Mouse (Mus musculus) left cerebral cortex, adult 9 months (tissue): ENCODE measurements around the gene Cacna2d3.
A peak's percentile ranks its signal among the peaks of the same experiment; 100 is the strongest.

ENCODE experiments used
- DNase-seq, 2 experiments: peaks; one replicate each; pipeline ENCODE4 v3.0.0; 2022; ENCODE audit warnings: low spot score in 2 of 2

Cacna2d3 gene

GRCm38 (mm10) chr14:29163998-29164652 lies 557.5 kb downstream of the Cacna2d3 start:
- DNase-seq: no peak

- no peak for DNase-seq
These were observed 561.9 kb downstream of the Cacna2d3 start for GRCm38 (mm10) chr14:29159803-29160202.

GRCm38 (mm10) chr14:29157096-29157495 lies 564.6 kb downstream of the Cacna2d3 start:
- no peak for DNase-seq

- DNase-seq: no peak
These were observed 577.5 kb downstream of the Cacna2d3 start for GRCm38 (mm10) chr14:29144184-29144583.

GRCm38 (mm10) chr14:29137614-29138013 lies 584.0 kb downstream of the Cacna2d3 start:
- no peak for DNase-seq

- DNase-seq: no peak
These were observed 584.6 kb downstream of the Cacna2d3 start for GRCm38 (mm10) chr14:29137006-29137579.

- DNase-seq: no peak
These were observed 586.8 kb downstream of the Cacna2d3 start for GRCm38 (mm10) chr14:29134901-29135300.

GRCm38 (mm10) chr14:29130511-29130910 lies 591.2 kb downstream of the Cacna2d3 start:
- DNase-seq: no peak

GRCm38 (mm10) chr14:29123886-29124285 lies 597.8 kb downstream of the Cacna2d3 start:
- DNase-seq: no peak

- DNase-seq: no peak
These were observed 598.9 kb downstream of the Cacna2d3 start for GRCm38 (mm10) chr14:29122749-29123148.

- no peak for DNase-seq
These were observed 607.7 kb downstream of the Cacna2d3 start for GRCm38 (mm10) chr14:29113852-29114450.

GRCm38 (mm10) chr14:29111666-29112065 lies 610.0 kb downstream of the Cacna2d3 start:
- DNase-seq: no peak

- DNase-seq: peak in 1 of 2 experiments; percentile 18
These were observed 611.1 kb downstream of the Cacna2d3 start for GRCm38 (mm10) chr14:29110351-29111091.

GRCm38 (mm10) chr14:29107464-29107863 lies 614.2 kb downstream of the Cacna2d3 start:
- no peak for DNase-seq

- DNase-seq: no peak
These were observed 623.9 kb downstream of the Cacna2d3 start for GRCm38 (mm10) chr14:29097776-29098175.

GRCm38 (mm10) chr14:29095431-29095830 lies 626.2 kb downstream of the Cacna2d3 start:
- no peak for DNase-seq

- peak in 1 of 2 experiments; percentile 76 for DNase-seq
These were observed 631.6 kb downstream of the Cacna2d3 start for GRCm38 (mm10) chr14:29090074-29090473.

GRCm38 (mm10) chr14:29086528-29086927 lies 635.1 kb downstream of the Cacna2d3 start:
- no peak for DNase-seq

- DNase-seq: no peak
These were observed 636.0 kb downstream of the Cacna2d3 start for GRCm38 (mm10) chr14:29085493-29086159.

- no peak for DNase-seq
These were observed 639.5 kb downstream of the Cacna2d3 start for GRCm38 (mm10) chr14:29082171-29082570.

- DNase-seq: no peak
These were observed 641.0 kb downstream of the Cacna2d3 start for GRCm38 (mm10) chr14:29080630-29081029.

GRCm38 (mm10) chr14:29080228-29080627 lies 641.4 kb downstream of the Cacna2d3 start:
- no peak for DNase-seq
